Mouse (Mus musculus): ENCODE measurements around the gene BC049352. TPM values are rescaled to one million over a fixed set of nuclear protein-coding genes. Genes with fewer than 3 reads are reported as not detected.

The BC049352 gene
- polyA plus RNA-seq, 1 experiment from 2014 or later, result not detected

- Histone ChIP-seq H3K27me3 (no peaks in the 10 kb centered on the region), H3K36me3 (no peaks in the 10 kb centered on the region), H3K9me3 (no peaks in the 10 kb centered on the region), H3K4me3 (no peak overlapping the region), H3K4me2 (replicated peaks) (no peak overlapping the region), H3K27ac (no peak overlapping the region), H3K9ac (no peak overlapping the region), H3K4me1 (peaks cover 6% of the 10 kb centered on the region)
- WGBS, result 72% methylated on average over 5 of the region's 5 CpGs
- ATAC-seq (ENCODE audit: low FRiP score, low read depth), result no peak
These were observed 15.7 kb downstream of the BC049352 start for GRCm38 (mm10) chr9:45197549-45197948.

- Histone ChIP-seq H3K4me1 (peaks cover 6% of the 10 kb centered on the region), H3K9ac (no peak overlapping the region), H3K27me3 (no peaks in the 10 kb centered on the region), H3K4me3 (no peak overlapping the region), H3K4me2 (replicated peaks) (no peak overlapping the region), H3K9me3 (no peaks in the 10 kb centered on the region), H3K27ac (no peak overlapping the region), H3K36me3 (no peaks in the 10 kb centered on the region)
- no peak for ATAC-seq (ENCODE audit: low FRiP score, low read depth)
- WGBS, result 78% methylated on average over 5 of the region's 5 CpGs
These were observed 19.6 kb downstream of the BC049352 start for GRCm38 (mm10) chr9:45201319-45201947.

- no peak overlapping the region for H3K9ac ChIP-seq
These were observed 20.4 kb downstream of the BC049352 start for GRCm38 (mm10) chr9:45202021-45202798.

GRCm38 (mm10) chr9:45203797-45204410 lies 22.1 kb downstream of the BC049352 start, which contains the start of gene Tmprss4:
Gene Tmprss4 (minus strand): TSS chr9:45204092.
- 61% methylated on average over 8 of the region's 8 CpGs for WGBS
- no peak within 1 kb of the TSS for H3K4me2 ChIP-seq (replicated peaks)
- no peak within 1 kb of the TSS for H3K27ac ChIP-seq
- H3K4me3 ChIP-seq, result no peak within 1 kb of the TSS
- no peak within 1 kb of the TSS for H3K9ac ChIP-seq
- H3K27me3 ChIP-seq, result no peaks in the 10 kb centered on the region
- no peak for ATAC-seq (ENCODE audit: low FRiP score, low read depth)
- H3K9me3 ChIP-seq, result no peaks in the 10 kb centered on the region
- H3K36me3 ChIP-seq, result no peaks in the 10 kb centered on the region
- no peaks in the 10 kb centered on the region for H3K4me1 ChIP-seq

More at GRCm38 (mm10) chr9:45202021-45202798, 20.4 kb downstream of the BC049352 start:
- Histone ChIP-seq H3K27ac (no peak overlapping the region), H3K9me3 (no peaks in the 10 kb centered on the region), H3K4me2 (replicated peaks) (no peak overlapping the region), H3K4me1 (peaks cover 6% of the 10 kb centered on the region), H3K27me3 (no peaks in the 10 kb centered on the region), H3K36me3 (no peaks in the 10 kb centered on the region), H3K4me3 (no peak overlapping the region)
- no peak for ATAC-seq (ENCODE audit: low FRiP score, low read depth)
- WGBS, result 68% methylated on average over 9 of the region's 9 CpGs

- H3K27me3 ChIP-seq, result no peaks in the 10 kb centered on the region
- H3K4me2 ChIP-seq (replicated peaks), result no peak overlapping the region
- no peak for ATAC-seq (ENCODE audit: low FRiP score, low read depth)
- no peak overlapping the region for H3K4me3 ChIP-seq
- 79% methylated on average over 5 of the region's 5 CpGs for WGBS
- no peak overlapping the region for H3K9ac ChIP-seq
- H3K27ac ChIP-seq, result no peak overlapping the region
- no peaks in the 10 kb centered on the region for H3K36me3 ChIP-seq
- no peaks in the 10 kb centered on the region for H3K4me1 ChIP-seq
- H3K9me3 ChIP-seq, result no peaks in the 10 kb centered on the region
These were observed 23.3 kb downstream of the BC049352 start for GRCm38 (mm10) chr9:45205143-45205542.

GRCm38 (mm10) chr9:45206121-45206520 lies 24.3 kb downstream of the BC049352 start:
- Histone ChIP-seq H3K9me3 (no peaks in the 10 kb centered on the region), H3K9ac (no peak overlapping the region), H3K4me1 (no peaks in the 10 kb centered on the region), H3K27me3 (no peaks in the 10 kb centered on the region), H3K27ac (no peak overlapping the region), H3K4me3 (no peak overlapping the region), H3K36me3 (no peaks in the 10 kb centered on the region), H3K4me2 (replicated peaks) (no peak overlapping the region)
- 73% methylated on average over 4 of the region's 4 CpGs for WGBS
- no peak for ATAC-seq (ENCODE audit: low FRiP score, low read depth)

GRCm38 (mm10) chr9:45207015-45207743 lies 25.4 kb downstream of the BC049352 start:
- Histone ChIP-seq H3K4me1 (no peaks in the 10 kb centered on the region), H3K27me3 (no peaks in the 10 kb centered on the region), H3K4me3 (no peak overlapping the region), H3K27ac (no peak overlapping the region), H3K9me3 (no peaks in the 10 kb centered on the region), H3K9ac (no peak overlapping the region), H3K4me2 (replicated peaks) (no peak overlapping the region), H3K36me3 (no peaks in the 10 kb centered on the region)
- no peak for ATAC-seq (ENCODE audit: low FRiP score, low read depth)
- 62% methylated on average over 7 of the region's 7 CpGs for WGBS

- no peaks in the 10 kb centered on the region for H3K9me3 ChIP-seq
- no peaks in the 10 kb centered on the region for H3K36me3 ChIP-seq
- no peak overlapping the region for H3K4me2 ChIP-seq (replicated peaks)
- no peak overlapping the region for H3K9ac ChIP-seq
- H3K27me3 ChIP-seq, result no peaks in the 10 kb centered on the region
- no peaks in the 10 kb centered on the region for H3K4me1 ChIP-seq
- no peak for ATAC-seq (ENCODE audit: low FRiP score, low read depth)
- 61% methylated on average over 6 of the region's 6 CpGs for WGBS
- H3K4me3 ChIP-seq, result no peak overlapping the region
- no peak overlapping the region for H3K27ac ChIP-seq
These were observed 30.2 kb downstream of the BC049352 start for GRCm38 (mm10) chr9:45212001-45212400.

- 69% methylated on average over 11 of the region's 11 CpGs for WGBS
- no peaks in the 10 kb centered on the region for H3K9me3 ChIP-seq
- no peak for ATAC-seq (ENCODE audit: low FRiP score, low read depth)
- no peak overlapping the region for H3K4me3 ChIP-seq
- no peak overlapping the region for H3K9ac ChIP-seq
- no peaks in the 10 kb centered on the region for H3K36me3 ChIP-seq
- no peaks in the 10 kb centered on the region for H3K27me3 ChIP-seq
- H3K4me1 ChIP-seq, result no peaks in the 10 kb centered on the region
- no peak overlapping the region for H3K27ac ChIP-seq
- no peak overlapping the region for H3K4me2 ChIP-seq (replicated peaks)
These were observed 33.8 kb downstream of the BC049352 start for GRCm38 (mm10) chr9:45215526-45216179.

- Histone ChIP-seq H3K27me3 (no peaks in the 10 kb centered on the region), H3K27ac (no peak overlapping the region), H3K4me3 (no peak overlapping the region), H3K4me2 (replicated peaks) (no peak overlapping the region), H3K4me1 (no peaks in the 10 kb centered on the region), H3K36me3 (no peaks in the 10 kb centered on the region), H3K9ac (no peak overlapping the region), H3K9me3 (no peaks in the 10 kb centered on the region)
- WGBS, result 78% methylated on average over 3 of the region's 3 CpGs
- ATAC-seq (ENCODE audit: low FRiP score, low read depth), result no peak
These were observed 37.8 kb downstream of the BC049352 start for GRCm38 (mm10) chr9:45219644-45220043.

- 14% methylated on average over 6 of the region's 6 CpGs for WGBS
- Histone ChIP-seq H3K4me2 (replicated peaks) (no peak overlapping the region), H3K4me1 (no peaks in the 10 kb centered on the region), H3K27me3 (no peaks in the 10 kb centered on the region), H3K27ac (no peak overlapping the region), H3K36me3 (no peaks in the 10 kb centered on the region), H3K9ac (no peak overlapping the region), H3K4me3 (no peak overlapping the region), H3K9me3 (no peaks in the 10 kb centered on the region)
- ATAC-seq (ENCODE audit: low FRiP score, low read depth), result no peak; the same call in 1 of the 2 replicates
These were observed 39.8 kb downstream of the BC049352 start for GRCm38 (mm10) chr9:45221567-45221966.
